Mouse (Mus musculus) liver, embryonic 12.5 days (tissue): ENCODE results near the gene Gal. TPM values are rescaled to one million over a fixed set of nuclear protein-coding genes. Genes with fewer than 3 reads are reported as not detected.

ENCODE experiments used
- ATAC-seq: fragments of 200-750 bp; cut with Nextera tagmentation; 2 replicates; pipeline ENCODE4 v1.8.0; 2017; ENCODE audit warnings: moderate number of reproducible peaks, mild to moderate bottlenecking, moderate library complexity
- H3K27ac ChIP-seq: fragments of 300-500 bp; sonication (generic); 2 replicates; pipeline ENCODE4 v1.5.1; 2016; ENCODE audit warnings: mild to moderate bottlenecking
- H3K27me3 ChIP-seq: fragments of 300-500 bp; sonication (generic); replicated peaks from 2 replicates; pipeline ENCODE4 v1.6.1; 2016; ENCODE audit warnings: mild to moderate bottlenecking, moderate library complexity
- H3K36me3 ChIP-seq: fragments of 300-500 bp; sonication (generic); 2 replicates; pipeline ENCODE4 v1.6.1; 2016; ENCODE audit warnings: mild to moderate bottlenecking, moderate library complexity
- H3K4me1 ChIP-seq: fragments of 300-500 bp; sonication (generic); 2 replicates; pipeline ENCODE4 v1.6.1; 2016
- H3K4me2 ChIP-seq: fragments of 300-500 bp; sonication (generic); 2 replicates; pipeline ENCODE4 v1.6.1; 2016; ENCODE audit warnings: mild to moderate bottlenecking, moderate library complexity
- H3K4me3 ChIP-seq: fragments of 300-500 bp; sonication (generic); 2 replicates; pipeline ENCODE4 v1.5.1; 2016; ENCODE audit warnings: mild to moderate bottlenecking, moderate library complexity
- H3K9ac ChIP-seq: fragments of 300-500 bp; sonication (generic); 2 replicates; pipeline ENCODE4 v1.6.1; 2016; ENCODE audit warnings: mild to moderate bottlenecking, moderate library complexity
- H3K9me3 ChIP-seq: fragments of 300-500 bp; sonication (generic); replicated peaks from 2 replicates; pipeline ENCODE4 v1.6.1; 2016; ENCODE audit warnings: mild to moderate bottlenecking, moderate library complexity
- WGBS: fragments of 180-500 bp; shearing (Covaris S2); methylation state at CpG from one replicate; pipeline ENCODE4 v1.1.7; 2016; ENCODE audit not compliant: insufficient replicate concordance; 5-methylcytosine and 5-hydroxymethylcytosine counted together
- polyA plus RNA-seq: library from polyadenylated mRNA; unstranded; fragments of >200 nt; fragmentation: Nextera tagmentation; extraction: Ambion mirVana; gene quantifications from 2 replicates; pipeline ENCODE4 v1.2.1, GENCODE M21; 2016

Gal gene
- polyA plus RNA-seq, 1 experiment from 2014 or later: 0.19 TPM

- no peaks in the 10 kb centered on the region for H3K36me3 ChIP-seq
- 0 out of 2 replicates have a peak, but pooled peaks have one; percentile 19 for ATAC-seq
- WGBS: 45% methylated on average over 9 of the region's 9 CpGs
- H3K9ac ChIP-seq: no peak overlapping the region
- peaks cover 13% of the 10 kb centered on the region; the same call in 1 of the 2 replicates for H3K27me3 ChIP-seq
- H3K4me3 ChIP-seq: no peak overlapping the region
- no peaks in the 10 kb centered on the region for H3K9me3 ChIP-seq
- H3K4me2 ChIP-seq: no peak overlapping the region
- H3K4me1 ChIP-seq: peaks cover 13% of the 10 kb centered on the region; the same call in 1 of the 2 replicates
- no peak overlapping the region for H3K27ac ChIP-seq
Observed at GRCm38 (mm10) chr19:3436840-3437239, 22.5 kb upstream of the Gal start.

- Histone ChIP-seq H3K4me1 (peaks cover 9% of the 10 kb centered on the region; the same call in 1 of the 2 replicates), H3K36me3 (no peaks in the 10 kb centered on the region), H3K27me3 (peaks cover 13% of the 10 kb centered on the region; the same call in 1 of the 2 replicates), H3K9me3 (no peaks in the 10 kb centered on the region), H3K27ac (no peak overlapping the region), H3K4me3 (no peak overlapping the region), H3K4me2 (no peak overlapping the region), H3K9ac (no peak overlapping the region)
- WGBS: 58% methylated on average over 3 of the region's 3 CpGs
- no peak for ATAC-seq
Observed at GRCm38 (mm10) chr19:3435824-3436223, 21.5 kb upstream of the Gal start.

GRCm38 (mm10) chr19:3434641-3435040, 20.3 kb upstream of the Gal start:
- WGBS: 22% methylated on average over 4 of the region's 4 CpGs
- ATAC-seq: no peak
- Histone ChIP-seq H3K4me3 (no peak overlapping the region), H3K4me2 (no peak overlapping the region), H3K27me3 (peaks cover 13% of the 10 kb centered on the region; the same call in 1 of the 2 replicates), H3K9me3 (no peaks in the 10 kb centered on the region), H3K4me1 (peaks cover 9% of the 10 kb centered on the region; the same call in 1 of the 2 replicates), H3K36me3 (no peaks in the 10 kb centered on the region), H3K9ac (no peak overlapping the region), H3K27ac (no peak overlapping the region)

GRCm38 (mm10) chr19:3434124-3434523, 19.8 kb upstream of the Gal start:
- WGBS: 44% methylated on average over 4 of the region's 4 CpGs
- peaks cover 13% of the 10 kb centered on the region; the same call in 1 of the 2 replicates for H3K27me3 ChIP-seq
- H3K27ac ChIP-seq: no peak overlapping the region
- H3K9ac ChIP-seq: no peak overlapping the region
- no peaks in the 10 kb centered on the region for H3K36me3 ChIP-seq
- ATAC-seq: no peak
- peaks cover 9% of the 10 kb centered on the region; the same call in 1 of the 2 replicates for H3K4me1 ChIP-seq
- no peaks in the 10 kb centered on the region for H3K9me3 ChIP-seq
- no peak overlapping the region for H3K4me3 ChIP-seq
- no peak overlapping the region for H3K4me2 ChIP-seq

- H3K4me2 ChIP-seq: no peak overlapping the region
Observed at GRCm38 (mm10) chr19:3431969-3432368, 17.6 kb upstream of the Gal start.

GRCm38 (mm10) chr19:3431066-3431465, 16.7 kb upstream of the Gal start:
- Histone ChIP-seq H3K9me3 (no peaks in the 10 kb centered on the region), H3K4me2 (no peak overlapping the region), H3K27me3 (0 out of 2 replicates have a peak, but pooled peaks cover 2% of the 10 kb centered on the region), H3K36me3 (no peaks in the 10 kb centered on the region), H3K4me1 (peaks cover 9% of the 10 kb centered on the region; the same call in 1 of the 2 replicates), H3K4me3 (no peak overlapping the region), H3K27ac (no peak overlapping the region), H3K9ac (no peak overlapping the region)
- 70% methylated on average over 7 of the region's 7 CpGs for WGBS
- no peak for ATAC-seq

More at GRCm38 (mm10) chr19:3431969-3432368, 17.6 kb upstream of the Gal start:
- no peaks in the 10 kb centered on the region for H3K36me3 ChIP-seq
- peaks cover 9% of the 10 kb centered on the region; the same call in 1 of the 2 replicates for H3K4me1 ChIP-seq
- H3K27ac ChIP-seq: no peak overlapping the region
- no peaks in the 10 kb centered on the region for H3K9me3 ChIP-seq
- 0 out of 2 replicates have a peak, but pooled peaks cover 6% of the 10 kb centered on the region for H3K27me3 ChIP-seq
- 50% methylated on average over 2 of the region's 2 CpGs for WGBS
- H3K4me3 ChIP-seq: no peak overlapping the region
- H3K9ac ChIP-seq: no peak overlapping the region
- no peak for ATAC-seq

- no peak overlapping the region for H3K4me2 ChIP-seq
- 59% methylated on average over 7 of the region's 7 CpGs for WGBS
- no peak overlapping the region for H3K27ac ChIP-seq
- H3K4me1 ChIP-seq: peaks cover 5% of the 10 kb centered on the region; the same call in 1 of the 2 replicates
- no peak overlapping the region for H3K9ac ChIP-seq
- H3K4me3 ChIP-seq: no peak overlapping the region
- no peaks in the 10 kb centered on the region for H3K9me3 ChIP-seq
- H3K27me3 ChIP-seq: 0 out of 2 replicates have a peak, but pooled peaks cover 2% of the 10 kb centered on the region
- ATAC-seq: no peak
- H3K36me3 ChIP-seq: no peaks in the 10 kb centered on the region
Observed at GRCm38 (mm10) chr19:3429156-3429816, 14.9 kb upstream of the Gal start.

GRCm38 (mm10) chr19:3428057-3428830, 13.9 kb upstream of the Gal start:
- no peaks in the 10 kb centered on the region for H3K27me3 ChIP-seq
- H3K4me3 ChIP-seq: no peak overlapping the region
- H3K9me3 ChIP-seq: no peaks in the 10 kb centered on the region
- no peak overlapping the region for H3K9ac ChIP-seq
- H3K4me1 ChIP-seq: no peaks in the 10 kb centered on the region
- no peak overlapping the region for H3K27ac ChIP-seq
- H3K36me3 ChIP-seq: no peaks in the 10 kb centered on the region
- 74% methylated on average over 15 of the region's 15 CpGs for WGBS
- no peak overlapping the region for H3K4me2 ChIP-seq
- no peak for ATAC-seq

GRCm38 (mm10) chr19:3424214-3424613, 9.9 kb upstream of the Gal start:
- Histone ChIP-seq H3K4me1 (no peaks in the 10 kb centered on the region), H3K9me3 (no peaks in the 10 kb centered on the region), H3K4me3 (no peak overlapping the region), H3K4me2 (no peak overlapping the region), H3K27ac (no peak overlapping the region), H3K9ac (no peak overlapping the region), H3K36me3 (no peaks in the 10 kb centered on the region), H3K27me3 (peaks cover under 1% of the 10 kb centered on the region; the same call in 1 of the 2 replicates)
- ATAC-seq: no peak
- 67% methylated on average over 2 of the region's 2 CpGs for WGBS

- Histone ChIP-seq H3K27me3 (peaks cover 2% of the 10 kb centered on the region; the same call in 1 of the 2 replicates), H3K27ac (no peak overlapping the region), H3K9ac (no peak overlapping the region), H3K36me3 (no peaks in the 10 kb centered on the region), H3K4me3 (no peak overlapping the region), H3K4me1 (no peaks in the 10 kb centered on the region), H3K4me2 (no peak overlapping the region), H3K9me3 (0 out of 2 replicates have a peak, but pooled peaks cover 4% of the 10 kb centered on the region)
- no peak for ATAC-seq
- 44% methylated on average over 4 of the region's 4 CpGs for WGBS
Observed at GRCm38 (mm10) chr19:3422981-3423380, 8.6 kb upstream of the Gal start.

GRCm38 (mm10) chr19:3422488-3422887, 8.1 kb upstream of the Gal start:
- Histone ChIP-seq H3K4me1 (no peaks in the 10 kb centered on the region), H3K4me2 (no peak overlapping the region), H3K36me3 (no peaks in the 10 kb centered on the region), H3K27ac (no peak overlapping the region), H3K27me3 (peaks cover 2% of the 10 kb centered on the region; the same call in 1 of the 2 replicates), H3K9ac (no peak overlapping the region), H3K9me3 (0 out of 2 replicates have a peak, but pooled peaks cover 6% of the 10 kb centered on the region), H3K4me3 (no peak overlapping the region)
- 77% methylated on average over 6 of the region's 6 CpGs for WGBS
- ATAC-seq: no peak

- Histone ChIP-seq H3K9me3 (0 out of 2 replicates have a peak, but pooled peaks cover 6% of the 10 kb centered on the region), H3K9ac (no peak overlapping the region), H3K36me3 (no peaks in the 10 kb centered on the region), H3K4me2 (no peak overlapping the region), H3K4me3 (no peak overlapping the region), H3K27ac (no peak overlapping the region), H3K4me1 (no peaks in the 10 kb centered on the region), H3K27me3 (peaks cover 33% of the 10 kb centered on the region)
- ATAC-seq: no peak
- 59% methylated on average over 5 of the region's 5 CpGs for WGBS
Observed at GRCm38 (mm10) chr19:3419251-3419650, 4.9 kb upstream of the Gal start.
